Mouse (Mus musculus): ENCODE measurements around the gene Heyl. TPM values are rescaled to one million over a fixed set of nuclear protein-coding genes. Genes with fewer than 3 reads are reported as not detected.
A peak's percentile ranks its signal among the peaks of the same experiment; 100 is the strongest.

Gene Heyl
- total and polyA plus RNA-seq, 3 experiments, result not detected

- H3K27me3 ChIP-seq (ENCODE audit: control insufficient read depth in 1 of 2, insufficient read depth in 2 of 2, low read length in 2 of 2), result peaks cover 2 to 4% of the 10 kb centered on the region in 2 experiments; a peak in 2 of 4 replicates
- TF ChIP-seq MAX (IDR thresholded peaks at IDR 0.05; ENCODE audit: low read length) (peak; percentile 49), TBP (IDR thresholded peaks at IDR 0.05; ENCODE audit: low read depth, low read length) (peak; percentile 95), CTCF (IDR thresholded peaks at IDR 0.05 in 2 of 3, conservative IDR thresholded peaks at IDR 0.05 in 1 of 3; ENCODE audit: control insufficient read depth in 1 of 3, insufficient read depth in 1 of 3, low read depth in 2 of 3, low read length in 3 of 3, poor library complexity in 1 of 3, severe bottlenecking in 1 of 3) (peak; percentile 72 to 88 (median 81)), TAL1 (IDR thresholded peaks at IDR 0.05; ENCODE audit: low read length) (no peak), NRF1 (IDR thresholded peaks at IDR 0.05; ENCODE audit: insufficient read depth, low read depth, low read length, poor library complexity, severe bottlenecking) (peak; percentile 33; the same call in 1 of the 2 replicates), EP300 (IDR thresholded peaks at IDR 0.05; ENCODE audit: low read depth in 1 of 2, low read length in 2 of 2) (peak in 1 of 2 experiments; percentile 33; a peak in 1 of 4 replicates), NELFE (IDR thresholded peaks at IDR 0.05; ENCODE audit: low read depth, low read length) (peak; percentile 96), CHD1 (IDR thresholded peaks at IDR 0.05; ENCODE audit: low read depth, low read length) (peak; percentile 94; the same call in 1 of the 2 replicates), GABPA (IDR thresholded peaks at IDR 0.05; ENCODE audit: low read depth, low read length) (peak; percentile 79; the same call in 1 of the 2 replicates), KAT2A (conservative IDR thresholded peaks at IDR 0.05; ENCODE audit: low read depth, low read length) (no peak; the same call in 1 of the 2 replicates), HCFC1 (IDR thresholded peaks at IDR 0.05; ENCODE audit: low read depth, low read length) (peak; percentile 80), POLR2AphosphoS2 (IDR thresholded peaks at IDR 0.05; ENCODE audit: low read length) (peak; percentile 91), SIN3A (IDR thresholded peaks at IDR 0.05; ENCODE audit: low read length) (peak; percentile 60), BHLHE40 (IDR thresholded peaks at IDR 0.05; ENCODE audit: borderline replicate concordance, low read depth, low read length) (peak; percentile 48; the same call in 1 of the 2 replicates), UBTF (IDR thresholded peaks at IDR 0.05; ENCODE audit: borderline replicate concordance, insufficient read depth, low read depth, low read length) (no peak), TCF12 (IDR thresholded peaks at IDR 0.05; ENCODE audit: low read depth, low read length) (peak; percentile 66; the same call in 1 of the 2 replicates), MAZ (IDR thresholded peaks at IDR 0.05; ENCODE audit: low read depth, low read length) (peak; percentile 65; the same call in 1 of the 2 replicates), ELF1 (IDR thresholded peaks at IDR 0.05; ENCODE audit: low read depth, low read length) (0 out of 2 replicates have a peak, but pooled peaks have one; percentile 22), ZMIZ1 (IDR thresholded peaks at IDR 0.05; ENCODE audit: low read depth, low read length) (peak; percentile 94), POLR2A (IDR thresholded peaks at IDR 0.05; ENCODE audit: control insufficient read depth in 1 of 2, insufficient read depth in 1 of 2, low read depth in 1 of 2, low read length in 2 of 2, poor library complexity in 1 of 2) (peak; percentile 65 to 98), GATA1 (IDR thresholded peaks at IDR 0.05; ENCODE audit: low read depth, low read length) (no peak), CHD2 (IDR thresholded peaks at IDR 0.05; ENCODE audit: low read length) (no peak), ZNF384 (IDR thresholded peaks at IDR 0.05; ENCODE audit: low read depth, low read length) (0 out of 2 replicates have a peak, but pooled peaks have one; percentile 42), RCOR1 (IDR thresholded peaks at IDR 0.05; ENCODE audit: low read depth, low read length) (no peak)
- peaks cover 11 to 22% of the 10 kb centered on the region in 2 experiments for H3K4me1 ChIP-seq (ENCODE audit: control insufficient read depth in 1 of 2, insufficient read depth in 2 of 2, low read length in 2 of 2)
- DNase-seq (ENCODE audit: low read depth, low spot score), result peak; percentile 94
- peaks cover 43% of the 10 kb centered on the region for H3K79me2 ChIP-seq (ENCODE audit: control insufficient read depth, insufficient read depth, low read length, poor library complexity)
- H3K36me3 ChIP-seq (ENCODE audit: control insufficient read depth in 1 of 2, insufficient read depth in 2 of 2, low read length in 2 of 2), result peaks cover 14 to 23% of the 10 kb centered on the region in 2 experiments
- H3K9me3 ChIP-seq (replicated peaks; ENCODE audit: insufficient read depth, low read length), result no peaks in the 10 kb centered on the region
- peak overlapping the region; percentile 83 for H3K9ac ChIP-seq (ENCODE audit: control insufficient read depth, low read depth, low read length, poor library complexity, severe bottlenecking)
- H3K4me3 ChIP-seq (ENCODE audit: control insufficient read depth in 1 of 2, insufficient read depth in 1 of 2, low read depth in 2 of 2, low read length in 2 of 2), result peak overlapping the region; percentile 87 to 98
- peak overlapping the region; percentile 77 for H3K27ac ChIP-seq (ENCODE audit: control insufficient read depth, low read depth, low read length)
Measured at GRCm38 (mm10) chr4:123282500-123282899, 49.1 kb downstream of the Heyl start.

All from MEL (cell line).